Mouse (Mus musculus): Measurements from ENCODE around the gene Olfr175-ps1. TPM values are rescaled to one million over a fixed set of nuclear protein-coding genes. Genes with fewer than 3 reads are reported as not detected.

Gene Olfr175-ps1
- polyA plus RNA-seq (2012; rRNA removed; ENCODE audit: low replicate concordance): not detected in 2 replicates

GRCm38 (mm10) chr16:58826732-58827319 lies at the start of gene Olfr175-ps1:
Olfr175-ps1 (minus strand) TSS chr16:58826782.

GRCm38 (mm10) chr16:58874668-58875067 lies 48.1 kb upstream of the Olfr175-ps1 start, which contains the start of gene Olfr177:
Olfr177 (minus strand) TSS chr16:58874768.

GRCm38 (mm10) chr16:58800168-58800567 lies 26.4 kb downstream of the Olfr175-ps1 start, which contains the start of gene Olfr173:
Olfr173 (minus strand) TSS chr16:58800268.

Other genes with a start within 250 kb of the Olfr175-ps1 start
- gene Gm813, start 209.8 kb downstream of the Olfr175-ps1 start, polyA plus RNA-seq (2012; rRNA removed; ENCODE audit: low replicate concordance): not detected in 2 replicates
- not detected in 2 replicates for gene E330017A01Rik, start 188.0 kb downstream of the Olfr175-ps1 start, polyA plus RNA-seq (2012; rRNA removed; ENCODE audit: low replicate concordance)
- 24.7 and 26.0 TPM in 2 replicates for gene Cpox, start 156.5 kb downstream of the Olfr175-ps1 start, polyA plus RNA-seq (2012; rRNA removed; ENCODE audit: low replicate concordance)
- 0.08 and 0.14 TPM in 2 replicates for gene Gpr15, start 107.7 kb downstream of the Olfr175-ps1 start, polyA plus RNA-seq (2012; rRNA removed; ENCODE audit: low replicate concordance)
- 63.5 and 112 TPM in 2 replicates for gene Cldnd1, start 98.9 kb downstream of the Olfr175-ps1 start, polyA plus RNA-seq (2012; rRNA removed; ENCODE audit: low replicate concordance)
- not detected in 2 replicates for gene Olfr172, start 63.6 kb downstream of the Olfr175-ps1 start, polyA plus RNA-seq (2012; rRNA removed; ENCODE audit: low replicate concordance)
- gene Olfr173, start 26.5 kb downstream of the Olfr175-ps1 start, polyA plus RNA-seq (2012; rRNA removed; ENCODE audit: low replicate concordance): not detected in 2 replicates
- not detected in 2 replicates for gene Olfr177, start 48.0 kb upstream of the Olfr175-ps1 start, polyA plus RNA-seq (2012; rRNA removed; ENCODE audit: low replicate concordance)
- gene Olfr178, start 65.3 kb upstream of the Olfr175-ps1 start, polyA plus RNA-seq (2012; rRNA removed; ENCODE audit: low replicate concordance): not detected in 2 replicates
- gene Olfr181, start 102.0 kb upstream of the Olfr175-ps1 start, polyA plus RNA-seq (2012; rRNA removed; ENCODE audit: low replicate concordance): not detected in 2 replicates
- gene Olfr180, start 102.6 kb upstream of the Olfr175-ps1 start, polyA plus RNA-seq (2012; rRNA removed; ENCODE audit: low replicate concordance): not detected in 2 replicates
- not detected in 2 replicates for gene Olfr183, start 168.6 kb upstream of the Olfr175-ps1 start, polyA plus RNA-seq (2012; rRNA removed; ENCODE audit: low replicate concordance)
- gene Olfr186, start 203.5 kb upstream of the Olfr175-ps1 start, polyA plus RNA-seq (2012; rRNA removed; ENCODE audit: low replicate concordance): not detected in 2 replicates
- not detected in 2 replicates for gene Olfr187, start 213.0 kb upstream of the Olfr175-ps1 start, polyA plus RNA-seq (2012; rRNA removed; ENCODE audit: low replicate concordance)

Measured in duodenum, adult 2 months (tissue).